Mouse (Mus musculus): ENCODE measurements at regions not wholly inside any gene's neighbourhood (a gene's known extent, or its start where the extent isn't known, plus 50 kb on each side); places are given as distances from the start of the nearest gene placed in this dataset.

- TF ChIP-seq GATA1 (IDR thresholded peaks at IDR 0.05; ENCODE audit: borderline replicate concordance, low read length) (no peak), FLI1 (IDR thresholded peaks at IDR 0.05; ENCODE audit: low read length) (no peak)
Measured at GRCm38 (mm10) chr5:46856837-46857236, 999.4 kb upstream of the Lcorl start.

Measured in megakaryocyte, embryonic 14.5 days (primary cell).